Mouse (Mus musculus) myocyte (in vitro differentiated cells): ENCODE data around the gene Prkag1. TPM values are rescaled to one million over a fixed set of nuclear protein-coding genes. Genes with fewer than 3 reads are reported as not detected.

Experiments used
- H3K27me3 ChIP-seq: one replicate; pipeline ENCODE4 v1.6.1; 2011; ENCODE audit not compliant: control insufficient read depth, insufficient read depth, insufficient read length
- H3K36me3 ChIP-seq: one replicate; pipeline ENCODE4 v1.6.1; 2011; ENCODE audit not compliant: control insufficient read depth, insufficient read depth
- H3K4me2 ChIP-seq: one replicate; pipeline ENCODE4 v1.6.1; 2011; ENCODE audit warnings: low read depth, control low read depth
- H3K4me3 ChIP-seq: one replicate; pipeline ENCODE4 v1.5.1; 2011; ENCODE audit warnings: mild to moderate bottlenecking, control low read depth, moderate library complexity
- H3K79me2 ChIP-seq: one replicate; pipeline ENCODE4 v1.6.1; 2011; ENCODE audit not compliant: control insufficient read depth, insufficient read depth
- H3ac ChIP-seq: one replicate; pipeline ENCODE4 v1.6.1; 2011; ENCODE audit not compliant: control insufficient read depth, insufficient read length
- CEBPB ChIP-seq: IDR thresholded peaks from 2 replicates; pipeline ENCODE4 v1.6.1; 2011; ENCODE audit warnings: mild to moderate bottlenecking, moderate library complexity; ENCODE audit not compliant: poor library complexity, insufficient read depth, severe bottlenecking
- E2F4 ChIP-seq: IDR thresholded peaks from one replicate; pipeline ENCODE4 v1.6.1; 2011; ENCODE audit warnings: mild to moderate bottlenecking, control low read depth, moderate library complexity; ENCODE audit not compliant: insufficient read depth
- MAX ChIP-seq: IDR thresholded peaks from one replicate; pipeline ENCODE4 v1.6.1; 2011; ENCODE audit warnings: low read depth, mild to moderate bottlenecking, control low read depth
- MYOD1 ChIP-seq, 3 experiments: IDR thresholded peaks; one replicate each; pipeline ENCODE4 v1.6.1; 2011; ENCODE audit warnings: control low read depth in 2 of 3, low read depth in 2 of 3, mild to moderate bottlenecking in 2 of 3, moderate library complexity in 1 of 3; ENCODE audit not compliant: insufficient read length in 2 of 3, control insufficient read depth in 1 of 3
- MYOG ChIP-seq, 3 experiments: IDR thresholded peaks; one replicate each; pipeline ENCODE4 v1.6.1; 2011; ENCODE audit warnings: control low read depth in 2 of 3, low read depth in 2 of 3, mild to moderate bottlenecking in 2 of 3; ENCODE audit not compliant: insufficient read length in 2 of 3, control insufficient read depth in 1 of 3, insufficient read depth in 1 of 3
- POLR2A ChIP-seq: IDR thresholded peaks from one replicate; pipeline ENCODE4 v1.6.1; 2011; ENCODE audit warnings: low read depth, mild to moderate bottlenecking, control low read depth, moderate library complexity; ENCODE audit not compliant: insufficient read length
- POLR2AphosphoS2 ChIP-seq: IDR thresholded peaks from one replicate; pipeline ENCODE4 v1.6.1; 2011; ENCODE audit warnings: low read depth, control low read depth; ENCODE audit not compliant: insufficient read length
- REST ChIP-seq: IDR thresholded peaks from one replicate; pipeline ENCODE4 v1.6.1; 2011; ENCODE audit warnings: mild to moderate bottlenecking, control low read depth, moderate library complexity; ENCODE audit not compliant: insufficient read depth, insufficient read length
- SRF ChIP-seq: IDR thresholded peaks from one replicate; pipeline ENCODE4 v1.6.1; 2011; ENCODE audit warnings: low read depth; ENCODE audit not compliant: control insufficient read depth, insufficient read length
- TCF12 ChIP-seq: IDR thresholded peaks from one replicate; pipeline ENCODE4 v1.6.1; 2011; ENCODE audit warnings: mild to moderate bottlenecking, control low read depth; ENCODE audit not compliant: poor library complexity, insufficient read depth, severe bottlenecking
- TCF3 ChIP-seq: IDR thresholded peaks from one replicate; pipeline ENCODE4 v1.6.1; 2011; ENCODE audit warnings: low read depth, control low read depth; ENCODE audit not compliant: insufficient read length
- USF1 ChIP-seq: IDR thresholded peaks from one replicate; pipeline ENCODE4 v1.6.1; 2011; ENCODE audit warnings: low read depth, mild to moderate bottlenecking, control low read depth, moderate library complexity
- polyA plus RNA-seq: library from polyadenylated mRNA; unstranded; fragments of >200 nt; fragmentation: generic; extraction: Trizol; gene quantifications from one replicate; pipeline ENCODE4 v1.2.1, GENCODE M21; 2012; ENCODE audit warnings: missing spikeins

The Prkag1 gene
- polyA plus RNA-seq, 1 experiment: 99.7 TPM

GRCm38 (mm10) chr15:98867321-98867720 is 36.0 kb upstream of the Prkag1 start:
- Histone ChIP-seq H3K79me2 (peaks cover 58% of the 10 kb centered on the region), H3ac (no peak overlapping the region), H3K4me2 (peak overlapping the region; percentile 100), H3K27me3 (no peaks in the 10 kb centered on the region), H3K36me3 (peaks cover 35% of the 10 kb centered on the region), H3K4me3 (no peak overlapping the region)
- TF ChIP-seq MYOD1 (IDR thresholded peaks at IDR 0.05; ENCODE audit: control insufficient read depth in 1 of 3, insufficient read length in 2 of 3, low read depth in 2 of 3): no peak
- TF ChIP-seq REST: no peak
- no peak for TF ChIP-seq TCF12
- no peak for TF ChIP-seq MAX
- no peak for TF ChIP-seq SRF
- no peak for TF ChIP-seq TCF3

DNA sequence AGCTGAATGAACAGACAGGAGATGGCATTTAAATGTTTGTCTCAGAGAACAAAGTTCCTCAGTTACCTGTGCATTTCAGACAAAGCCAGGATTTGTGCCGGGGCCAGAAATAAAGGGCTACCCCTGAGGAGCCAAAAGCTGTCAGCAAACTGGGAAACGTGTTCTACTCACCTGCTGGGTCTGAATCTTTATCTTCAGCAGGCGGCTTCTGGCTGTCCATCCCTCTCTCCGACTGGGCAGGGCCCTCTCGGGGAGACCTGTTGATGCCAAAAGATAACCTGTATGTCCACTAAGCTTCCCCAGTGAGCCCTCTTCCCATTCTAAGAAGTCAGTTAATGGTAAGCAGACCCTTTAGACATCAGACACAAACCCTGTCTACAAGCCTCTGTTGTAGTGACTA is 35.2 kb upstream of the Prkag1 start:
- Histone ChIP-seq H3K4me2 (no peak overlapping the region), H3K27me3 (no peaks in the 10 kb centered on the region), H3K4me3 (no peak overlapping the region), H3K79me2 (peaks cover 58% of the 10 kb centered on the region), H3ac (no peak overlapping the region), H3K36me3 (peaks cover 42% of the 10 kb centered on the region)
- no peak for TF ChIP-seq CEBPB
- TF ChIP-seq MYOD1 (IDR thresholded peaks at IDR 0.05; ENCODE audit: control insufficient read depth in 1 of 3, insufficient read length in 2 of 3, low read depth in 2 of 3): no peak
- no peak for TF ChIP-seq MAX
- no peak for TF ChIP-seq TCF3
- TF ChIP-seq E2F4: no peak
- no peak for TF ChIP-seq POLR2A
- TF ChIP-seq TCF12: no peak
- TF ChIP-seq USF1: no peak
- TF ChIP-seq REST: no peak
- no peak for TF ChIP-seq POLR2AphosphoS2
- no peak for TF ChIP-seq SRF
- no peak for TF ChIP-seq MYOG (IDR thresholded peaks at IDR 0.05; ENCODE audit: control insufficient read depth in 1 of 3, insufficient read depth in 1 of 3, insufficient read length in 2 of 3, low read depth in 2 of 3)

DNA sequence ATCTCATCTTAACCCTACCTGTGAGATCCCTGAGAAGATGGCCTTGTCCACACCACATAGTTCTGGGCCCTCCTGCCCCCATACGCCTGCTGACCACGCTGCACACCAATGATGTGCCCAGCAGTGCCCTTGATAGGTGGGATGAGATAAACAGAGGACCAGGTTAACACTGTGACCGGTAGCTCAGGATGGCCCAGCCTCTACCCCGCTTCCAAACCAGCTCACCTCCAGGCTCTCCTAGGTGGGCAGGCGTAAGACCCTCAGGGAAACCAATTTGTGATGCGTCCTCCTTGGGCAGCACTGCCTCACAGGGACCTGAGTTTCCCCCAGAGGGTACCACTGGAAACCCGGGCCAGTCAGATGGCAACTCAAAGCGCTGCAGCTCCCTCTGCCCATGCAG is 34.5 kb upstream of the Prkag1 start:
- H3K4me3 ChIP-seq: no peak overlapping the region
- peaks cover 53% of the 10 kb centered on the region for H3K79me2 ChIP-seq
- TF ChIP-seq TCF3 (no peak), MYOG (IDR thresholded peaks at IDR 0.05; ENCODE audit: control insufficient read depth in 1 of 3, insufficient read depth in 1 of 3, insufficient read length in 2 of 3, low read depth in 2 of 3) (no peak), REST (no peak), POLR2AphosphoS2 (no peak), SRF (no peak), MAX (no peak), E2F4 (no peak), MYOD1 (IDR thresholded peaks at IDR 0.05; ENCODE audit: control insufficient read depth in 1 of 3, insufficient read length in 2 of 3, low read depth in 2 of 3) (no peak), TCF12 (no peak), POLR2A (no peak), CEBPB (no peak), USF1 (no peak)
- no peak overlapping the region for H3K4me2 ChIP-seq
- no peaks in the 10 kb centered on the region for H3K27me3 ChIP-seq
- H3ac ChIP-seq: no peak overlapping the region
- H3K36me3 ChIP-seq: peaks cover 49% of the 10 kb centered on the region

DNA sequence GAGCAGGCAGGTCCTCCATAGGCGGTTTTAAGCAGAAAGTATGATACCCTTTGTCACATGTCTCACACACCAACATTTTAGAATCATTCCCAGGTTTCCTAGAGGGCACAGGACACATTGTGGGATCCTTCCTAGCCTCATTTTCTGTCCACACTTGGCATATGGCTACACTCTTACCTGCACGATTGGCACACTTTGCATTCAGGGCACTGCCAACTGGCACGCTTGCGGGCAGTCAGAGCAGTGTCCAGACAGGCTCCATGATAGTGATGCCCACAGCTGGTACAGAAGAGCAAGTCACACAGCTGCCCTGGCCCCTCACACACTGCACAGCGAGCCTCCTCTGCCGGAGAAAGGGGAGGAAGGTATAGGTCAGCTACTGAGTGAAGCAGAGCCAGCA is 33.6 kb upstream of the Prkag1 start:
- Histone ChIP-seq H3K27me3 (no peaks in the 10 kb centered on the region), H3K4me3 (no peak overlapping the region), H3K36me3 (peaks cover 57% of the 10 kb centered on the region), H3K4me2 (no peak overlapping the region), H3K79me2 (peaks cover 45% of the 10 kb centered on the region), H3ac (no peak overlapping the region)
- TF ChIP-seq E2F4: no peak
- no peak for TF ChIP-seq CEBPB
- TF ChIP-seq TCF12: no peak
- TF ChIP-seq USF1: no peak
- TF ChIP-seq POLR2A: no peak
- no peak for TF ChIP-seq SRF
- TF ChIP-seq TCF3: no peak
- TF ChIP-seq REST: no peak
- no peak for TF ChIP-seq MYOG (IDR thresholded peaks at IDR 0.05; ENCODE audit: control insufficient read depth in 1 of 3, insufficient read depth in 1 of 3, insufficient read length in 2 of 3, low read depth in 2 of 3)
- TF ChIP-seq POLR2AphosphoS2: no peak
- TF ChIP-seq MYOD1 (IDR thresholded peaks at IDR 0.05; ENCODE audit: control insufficient read depth in 1 of 3, insufficient read length in 2 of 3, low read depth in 2 of 3): no peak
- no peak for TF ChIP-seq MAX

DNA sequence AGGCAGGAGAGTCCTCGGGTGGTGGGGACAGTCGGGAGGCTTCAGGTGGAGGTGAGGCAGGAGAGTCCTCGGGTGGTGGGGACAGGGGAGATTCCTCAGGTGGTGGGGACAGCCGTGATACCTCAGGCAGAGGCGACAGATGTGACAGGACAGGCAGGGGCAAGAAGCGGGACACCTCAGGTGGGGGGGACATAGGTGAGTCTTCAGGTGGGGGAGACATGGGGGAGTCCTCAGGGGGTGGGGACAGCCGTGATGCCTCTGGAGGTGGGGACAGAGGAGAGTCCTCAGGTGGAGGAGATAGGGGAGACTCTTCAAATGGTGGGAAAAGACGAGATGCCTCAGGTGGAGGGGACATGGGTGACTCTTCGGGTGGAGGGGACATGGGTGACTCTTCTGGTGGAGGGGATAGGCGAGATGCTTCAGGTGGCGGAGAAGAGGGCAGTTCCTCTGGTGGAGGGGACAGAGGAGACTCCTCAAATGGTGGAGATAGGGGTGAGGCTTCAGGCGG is 32.2 kb upstream of the Prkag1 start:
- H3K27me3 ChIP-seq: no peaks in the 10 kb centered on the region
- no peak overlapping the region for H3K4me3 ChIP-seq
- peaks cover 71% of the 10 kb centered on the region for H3K36me3 ChIP-seq
- H3ac ChIP-seq: no peak overlapping the region
- peaks cover 30% of the 10 kb centered on the region for H3K79me2 ChIP-seq
- no peak overlapping the region for H3K4me2 ChIP-seq
- no peak for TF ChIP-seq SRF
- no peak for TF ChIP-seq REST
- TF ChIP-seq POLR2AphosphoS2: no peak
- TF ChIP-seq TCF3: no peak
- TF ChIP-seq USF1: no peak
- TF ChIP-seq MYOD1 (IDR thresholded peaks at IDR 0.05; ENCODE audit: control insufficient read depth in 1 of 3, insufficient read length in 2 of 3, low read depth in 2 of 3): no peak
- no peak for TF ChIP-seq E2F4
